Mouse (Mus musculus) cortical plate, adult 2 months (tissue): ENCODE measurements around the gene Tenm2. TPM values are rescaled to one million over a fixed set of nuclear protein-coding genes. Genes with fewer than 3 reads are reported as not detected.
A peak's percentile ranks its signal among the peaks of the same experiment; 100 is the strongest.

ENCODE experiments used
- H3K27ac ChIP-seq: fragments of 200-500 bp; 2 replicates; pipeline ENCODE4 v1.5.1; 2012; ENCODE audit warnings: low read length, control low read depth, inconsistent platforms; ENCODE audit not compliant: insufficient read depth
- H3K4me1 ChIP-seq: fragments of 200-500 bp; 2 replicates; pipeline ENCODE4 v1.6.1; 2011; ENCODE audit warnings: low read length; ENCODE audit not compliant: control insufficient read depth, insufficient read depth
- H3K4me3 ChIP-seq: fragments of 200-500 bp; 2 replicates; pipeline ENCODE4 v1.5.1; 2011; ENCODE audit warnings: mild to moderate bottlenecking, low read length, control low read depth; ENCODE audit not compliant: insufficient read depth
- CTCF ChIP-seq: fragments of 200-500 bp; IDR thresholded peaks from 2 replicates; pipeline ENCODE4 v1.5.1; 2011; ENCODE audit warnings: mild to moderate bottlenecking, control low read depth, low read length; ENCODE audit not compliant: insufficient read depth; ENCODE audit errors: extremely low read depth
- POLR2A ChIP-seq: fragments of 200-500 bp; IDR thresholded peaks from 2 replicates; pipeline ENCODE4 v1.6.1; 2011; ENCODE audit warnings: mild to moderate bottlenecking, low read length, control low read depth; ENCODE audit not compliant: insufficient read depth; ENCODE audit errors: extremely low read depth
- polyA plus RNA-seq: library from polyadenylated mRNA; depleted of rRNA; stranded (reverse); fragments of >200 nt; gene quantifications from 2 replicates; pipeline ENCODE4 v1.2.3, GENCODE M21; 2012

Gene Tenm2
- polyA plus RNA-seq, 1 experiment: 26.6 TPM

DNA sequence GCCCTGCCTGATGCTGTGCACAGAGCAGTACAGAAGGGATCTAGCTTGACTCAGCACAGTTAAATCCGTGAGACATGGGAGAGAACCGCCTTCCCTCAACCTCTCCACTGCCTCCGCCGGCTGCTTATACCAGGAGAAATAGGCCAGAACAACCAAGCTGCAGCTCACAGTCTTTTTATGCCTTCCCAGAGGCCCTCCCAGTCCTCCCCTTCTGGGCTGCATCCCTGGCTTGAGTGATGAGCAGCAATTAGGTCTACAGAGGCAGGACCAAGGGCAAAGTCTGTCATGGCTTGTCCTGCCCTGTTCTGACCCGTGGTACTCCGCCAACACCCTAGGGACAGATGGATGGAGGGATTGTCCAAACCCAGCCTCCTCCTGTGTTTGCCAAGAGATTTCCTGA, 928.5 kb downstream of the Tenm2 start:
- Histone ChIP-seq H3K4me1 (peaks cover 4% of the 10 kb centered on the region; the same call in 1 of the 2 replicates), H3K27ac (no peak overlapping the region), H3K4me3 (no peak overlapping the region)
- TF ChIP-seq CTCF (no peak), POLR2A (no peak)

GRCm38 (mm10) chr11:36305348-36305950, 930.3 kb downstream of the Tenm2 start:
- peaks cover 5% of the 10 kb centered on the region; the same call in 1 of the 2 replicates for H3K4me1 ChIP-seq
- TF ChIP-seq CTCF (no peak), POLR2A (no peak)
- no peak overlapping the region for H3K27ac ChIP-seq
- no peak overlapping the region for H3K4me3 ChIP-seq

- H3K4me3 ChIP-seq: no peak overlapping the region
- H3K4me1 ChIP-seq: peaks cover 5% of the 10 kb centered on the region; the same call in 1 of the 2 replicates
- H3K27ac ChIP-seq: no peak overlapping the region
- TF ChIP-seq CTCF (no peak), POLR2A (no peak)
Measured at GRCm38 (mm10) chr11:36302913-36303371, 932.8 kb downstream of the Tenm2 start.

DNA sequence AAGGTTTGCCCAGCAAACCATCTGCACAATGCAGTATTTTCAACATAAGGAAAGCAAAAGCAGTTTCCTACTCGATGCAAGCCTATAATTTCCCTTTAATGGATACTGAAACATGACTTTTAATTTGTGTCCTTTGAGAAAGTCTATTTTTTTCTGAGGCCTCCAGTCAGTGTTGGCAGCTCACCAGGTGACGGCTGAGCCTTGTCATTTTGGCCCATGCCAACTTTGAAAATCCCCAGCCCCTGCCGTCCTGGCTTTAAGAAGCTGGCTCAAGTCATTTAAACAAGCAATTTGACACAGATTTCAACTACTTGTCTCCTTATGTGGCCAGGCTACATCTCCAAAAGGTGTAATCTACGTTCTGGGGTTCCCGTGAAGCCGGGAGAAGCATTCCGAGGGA, 933.7 kb downstream of the Tenm2 start:
- Histone ChIP-seq H3K4me1 (peaks cover 4% of the 10 kb centered on the region; the same call in 1 of the 2 replicates), H3K27ac (no peak overlapping the region), H3K4me3 (no peak overlapping the region)
- TF ChIP-seq CTCF (no peak), POLR2A (no peak)

GRCm38 (mm10) chr11:36296568-36296967, 939.2 kb downstream of the Tenm2 start:
- TF ChIP-seq CTCF: no peak
- TF ChIP-seq POLR2A: no peak
- no peaks in the 10 kb centered on the region for H3K4me1 ChIP-seq
- no peak overlapping the region for H3K4me3 ChIP-seq
- no peak overlapping the region for H3K27ac ChIP-seq

- no peak for TF ChIP-seq POLR2A
- TF ChIP-seq CTCF: peak; percentile 23; the same call in 1 of the 2 replicates
- H3K4me1 ChIP-seq: no peaks in the 10 kb centered on the region
- H3K4me3 ChIP-seq: no peak overlapping the region
- H3K27ac ChIP-seq: no peak overlapping the region
Measured at GRCm38 (mm10) chr11:36292206-36292605, 943.6 kb downstream of the Tenm2 start.

DNA sequence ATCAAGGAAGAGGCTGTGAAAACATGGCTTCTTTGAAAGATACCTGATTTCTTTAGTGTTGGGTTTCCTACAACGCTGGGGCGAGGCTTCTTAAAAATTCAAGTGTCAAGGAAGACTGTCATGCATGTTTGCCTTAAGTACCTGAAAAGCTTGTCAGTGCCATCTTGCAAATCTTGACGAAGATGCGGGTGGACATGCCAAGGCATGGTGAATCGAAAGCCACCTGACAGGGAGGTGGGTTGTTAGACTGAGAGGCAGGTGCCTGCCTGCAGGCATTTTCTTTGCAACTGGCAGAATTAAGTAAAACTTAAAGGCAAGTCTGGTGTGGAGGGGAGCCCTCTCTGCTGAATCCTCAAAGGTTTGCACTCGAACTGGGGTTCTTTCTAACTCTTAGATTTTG, 949.5 kb downstream of the Tenm2 start:
- Histone ChIP-seq H3K4me3 (no peak overlapping the region), H3K4me1 (no peaks in the 10 kb centered on the region), H3K27ac (no peak overlapping the region)
- TF ChIP-seq POLR2A: no peak
- TF ChIP-seq CTCF: no peak

DNA sequence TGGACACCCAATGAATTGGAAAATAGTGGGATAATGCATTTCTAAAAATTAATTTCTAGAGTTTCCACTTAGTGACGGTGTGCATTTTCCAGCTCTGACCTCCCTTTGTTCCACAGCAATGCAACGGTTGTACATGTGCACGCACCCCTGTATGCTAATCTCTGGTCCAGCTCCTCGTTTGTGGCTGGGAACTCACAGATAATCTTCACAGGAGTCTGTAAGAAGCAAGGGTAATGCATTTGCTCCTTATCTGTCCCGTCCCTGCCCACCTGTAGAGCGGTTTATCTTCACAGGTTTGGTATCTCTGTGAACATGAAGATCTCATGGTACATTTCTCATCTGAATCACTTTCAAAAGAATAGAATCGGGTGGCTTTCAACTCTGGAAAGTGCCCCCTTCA, 955.2 kb downstream of the Tenm2 start:
- TF ChIP-seq POLR2A (no peak), CTCF (no peak)
- H3K27ac ChIP-seq: no peak overlapping the region
- no peaks in the 10 kb centered on the region for H3K4me1 ChIP-seq
- H3K4me3 ChIP-seq: no peak overlapping the region

GRCm38 (mm10) chr11:36277903-36278215, 957.9 kb downstream of the Tenm2 start:
- H3K4me3 ChIP-seq: no peak overlapping the region
- H3K27ac ChIP-seq: no peak overlapping the region
- TF ChIP-seq POLR2A: no peak
- no peak for TF ChIP-seq CTCF
- H3K4me1 ChIP-seq: no peaks in the 10 kb centered on the region

DNA sequence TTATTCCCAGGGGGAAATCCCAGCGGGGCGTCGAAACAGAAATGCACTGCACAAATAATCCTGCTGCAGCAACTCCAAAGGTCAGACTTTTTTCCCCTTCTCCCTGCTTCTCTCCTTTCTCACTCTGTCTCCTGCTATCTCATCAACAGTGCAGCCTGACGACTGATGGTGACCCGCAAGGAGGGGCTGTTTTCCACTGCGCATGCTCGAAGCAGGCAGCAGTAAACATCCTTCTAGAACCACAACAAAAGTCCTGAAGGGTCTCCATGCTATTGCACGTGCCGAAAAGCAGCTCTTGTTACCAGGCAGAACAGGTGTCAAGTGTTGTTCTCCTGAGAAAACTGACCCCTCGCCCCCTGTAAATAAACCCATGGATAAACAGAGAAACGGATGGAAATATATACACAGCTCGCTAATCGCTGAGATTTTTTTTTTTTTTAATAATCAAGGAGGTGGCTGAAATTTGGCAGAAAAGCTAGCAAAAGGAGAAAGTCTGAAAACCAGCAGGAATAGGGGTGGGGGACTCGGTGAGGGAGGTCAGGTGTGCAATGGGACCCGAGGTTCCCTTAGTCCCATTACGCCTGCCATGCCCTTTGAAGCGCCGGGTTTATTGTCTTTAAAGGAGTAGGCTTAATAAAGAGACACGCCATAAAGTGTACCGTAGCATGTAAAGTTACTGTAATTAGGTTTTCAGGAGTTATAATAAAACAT, 958.4 kb downstream of the Tenm2 start:
- Histone ChIP-seq H3K27ac (no peak overlapping the region), H3K4me3 (no peak overlapping the region), H3K4me1 (no peaks in the 10 kb centered on the region)
- TF ChIP-seq POLR2A: no peak
- no peak for TF ChIP-seq CTCF

GRCm38 (mm10) chr11:36276015-36276414, 959.7 kb downstream of the Tenm2 start:
- no peaks in the 10 kb centered on the region for H3K4me1 ChIP-seq
- no peak overlapping the region for H3K4me3 ChIP-seq
- no peak for TF ChIP-seq CTCF
- TF ChIP-seq POLR2A: no peak
- no peak overlapping the region for H3K27ac ChIP-seq
